Mouse (Mus musculus): Measurements from ENCODE around the gene Usp4.
"Not testable (repeated sequence)": the region's sequence is repeated elsewhere in the genome, so short reads cannot be mapped to it uniquely, and the experiment has no call there.

Usp4 gene

DNA sequence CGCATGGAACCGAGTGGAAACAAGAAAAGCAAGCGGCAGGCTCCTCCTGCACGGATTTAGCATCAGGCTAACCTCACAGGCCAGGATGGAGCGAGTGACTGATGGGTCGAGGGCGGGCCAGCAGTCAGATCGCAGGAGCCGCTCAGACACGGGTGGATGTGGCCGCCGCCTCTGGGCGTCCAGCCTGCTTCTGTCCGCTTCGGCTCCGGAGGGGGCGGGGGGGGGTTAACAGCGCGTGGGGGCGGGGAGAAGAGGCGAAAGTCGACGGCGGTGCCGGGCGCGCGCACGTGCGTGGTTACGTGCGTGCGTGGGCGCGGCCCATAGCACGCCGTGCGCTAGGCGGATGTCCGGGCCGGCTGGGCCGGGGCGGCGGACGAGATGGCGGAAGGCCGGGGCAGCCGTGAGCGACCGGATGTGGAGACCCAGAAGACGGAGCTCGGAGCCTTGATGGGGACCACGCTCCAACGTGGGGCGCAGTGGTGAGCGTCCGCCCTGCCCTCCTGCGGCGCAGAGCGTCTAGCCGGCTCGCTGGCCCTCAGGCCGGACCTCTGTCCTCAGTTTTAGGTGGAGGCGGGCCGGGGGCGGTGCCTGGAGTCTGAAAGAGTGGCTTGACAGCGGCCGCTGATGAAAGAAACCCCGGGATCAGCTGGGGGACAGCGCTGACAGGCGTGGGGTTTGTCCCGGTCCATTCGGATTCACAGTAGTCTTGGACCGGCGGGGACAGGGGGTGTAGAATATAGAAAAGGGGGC, at the start of gene Usp4:
Gene Usp4, plus strand, starts transcription at position 314 of the 750 bp plus-strand sequence.
- peak; percentile 74 to 85 for DNase-seq (ENCODE audit: low spot score in 2 of 2)

DNA sequence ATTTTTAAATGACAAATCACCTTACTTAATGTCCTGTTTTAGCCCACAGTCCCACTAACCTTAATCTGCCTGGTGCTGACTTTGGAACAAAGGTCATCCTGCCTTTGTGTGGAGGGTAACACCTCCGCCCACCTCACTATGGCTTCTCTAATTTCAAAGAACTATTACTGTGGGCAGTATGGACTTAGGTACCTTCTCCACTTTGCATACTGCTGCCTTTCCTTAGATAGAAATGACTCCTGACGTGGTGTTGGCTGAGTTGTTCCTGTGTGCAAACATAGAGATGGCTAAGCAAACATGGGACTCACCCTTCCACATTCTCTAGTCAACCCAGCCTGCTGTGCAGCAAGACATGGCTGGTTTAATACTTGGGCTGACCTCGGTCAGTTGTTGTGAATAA, 45.8 kb upstream of the Usp4 start:
- no peak for DNase-seq (ENCODE audit: low spot score in 2 of 2)

DNA sequence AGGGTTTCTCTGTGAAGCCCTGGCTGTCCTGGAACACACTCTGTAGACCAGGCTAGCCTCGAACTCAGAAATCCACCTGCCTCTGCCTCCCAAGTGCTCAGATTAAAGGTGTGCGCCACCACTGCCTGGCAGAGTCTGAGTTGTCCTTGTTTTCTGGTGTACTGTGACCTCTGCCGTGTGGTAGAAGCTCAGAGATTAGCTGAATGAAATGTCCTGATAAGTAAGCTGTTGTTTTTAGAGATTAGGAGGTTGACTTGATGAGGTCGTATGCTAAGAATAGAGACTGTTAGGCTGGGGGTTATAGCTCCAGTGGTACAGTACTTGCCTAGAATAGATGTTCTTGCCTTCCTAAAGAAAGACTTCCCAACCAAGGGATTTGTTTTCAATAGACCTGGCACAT, 42.9 kb upstream of the Usp4 start:
- DNase-seq (ENCODE audit: low spot score in 2 of 2) = no peak

DNA sequence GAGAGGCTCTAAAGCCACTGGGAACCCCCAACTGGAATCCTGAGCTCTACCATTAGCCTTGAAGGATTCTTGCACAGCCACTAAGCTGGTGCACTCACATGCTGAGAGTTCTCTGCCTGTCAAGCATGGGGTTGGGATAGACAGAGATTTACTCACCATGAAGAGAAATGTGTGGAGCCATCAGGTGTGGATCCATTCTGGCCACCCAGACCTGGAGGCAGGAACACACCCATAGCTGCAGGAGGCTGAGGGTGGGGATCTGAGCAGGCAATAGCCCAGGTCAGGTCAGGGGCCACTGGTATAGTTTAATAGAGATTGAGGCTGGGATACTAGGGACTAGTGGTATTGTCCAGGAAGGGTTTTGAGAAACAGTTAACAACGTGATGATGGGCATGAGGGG, 42.5 kb upstream of the Usp4 start:
- DNase-seq (ENCODE audit: low spot score in 2 of 2) = no peak

DNA sequence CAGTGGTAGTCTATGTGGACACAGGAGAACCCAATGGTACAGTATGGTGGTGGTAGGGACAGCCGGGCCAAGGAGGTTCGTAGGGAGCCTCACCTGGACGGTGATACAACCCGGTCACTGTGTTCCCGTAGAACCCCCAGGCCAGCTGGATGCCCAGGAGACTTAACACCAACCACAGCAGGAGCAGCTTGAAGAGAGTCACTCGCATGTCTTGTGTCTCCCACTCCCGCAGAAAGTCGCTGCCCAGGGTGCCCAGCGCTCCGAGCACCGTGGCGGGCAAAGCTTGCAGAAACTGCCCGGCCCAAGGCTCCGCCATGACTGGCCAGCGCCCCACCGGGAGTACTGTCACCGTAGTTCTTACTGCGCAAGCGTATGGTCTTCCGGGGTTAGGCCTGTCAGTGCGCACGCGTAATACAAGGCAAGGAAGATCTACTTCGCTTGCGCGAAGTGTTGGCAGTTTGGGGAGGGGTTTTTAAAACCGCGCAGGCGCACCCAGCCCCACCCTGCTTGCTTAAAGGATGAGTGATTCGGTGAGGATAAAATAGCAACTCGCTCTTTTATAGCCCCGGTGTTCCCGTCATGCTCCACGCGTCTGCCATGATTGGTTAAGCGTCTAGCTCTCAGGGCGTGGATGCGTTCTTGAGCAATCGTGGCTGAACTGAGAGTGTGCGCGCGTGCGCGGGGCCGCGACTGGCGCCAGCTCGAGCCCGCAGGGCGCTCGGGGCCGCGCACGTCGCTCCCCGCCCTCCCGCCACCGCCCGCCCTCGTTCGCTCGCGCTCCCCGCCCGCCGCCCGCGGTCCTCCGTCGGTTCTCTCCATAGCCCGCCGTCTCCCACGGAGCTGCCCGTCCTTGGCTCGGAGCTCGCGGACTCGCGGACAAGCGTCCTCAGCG, 41.8 kb upstream of the Usp4 start, which contains the start of the genes Rhoa and Tcta:
Gene Rhoa, plus strand, starts transcription at position 501 of the 892 bp plus-strand sequence.
Gene Tcta, minus strand, starts transcription at position 532 of the 892 bp plus-strand sequence.
- peak; percentile 100 for DNase-seq (ENCODE audit: low spot score in 2 of 2)

DNA sequence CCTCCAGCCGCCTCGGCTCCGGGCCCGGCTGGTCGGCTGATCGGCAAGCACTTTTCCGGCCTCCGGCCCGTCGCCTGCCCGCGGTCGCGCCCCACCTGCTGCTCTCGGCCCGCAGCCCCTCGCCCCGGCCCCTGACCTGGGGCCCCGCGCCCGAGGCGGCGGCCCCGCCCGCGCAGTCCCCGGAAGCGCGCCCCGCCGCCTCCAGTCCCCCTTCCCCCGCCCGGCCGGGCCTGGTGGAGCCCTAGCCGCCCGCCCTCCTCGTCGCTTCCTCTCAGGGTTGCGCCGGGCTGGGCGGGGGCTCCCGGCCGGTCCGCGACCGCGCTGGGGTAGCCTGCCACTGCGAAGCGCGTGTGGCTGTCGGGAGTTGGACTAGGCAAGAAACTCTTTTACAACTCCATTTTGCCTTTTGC, 41.1 kb upstream of the Usp4 start:
- DNase-seq (ENCODE audit: low spot score in 2 of 2) = no peak

GRCm38 (mm10) chr9:108307021-108307807, 40.4 kb upstream of the Usp4 start:
- no peak for DNase-seq (ENCODE audit: low spot score in 2 of 2)

- no peak for DNase-seq (ENCODE audit: low spot score in 2 of 2)
These were observed 39.5 kb upstream of the Usp4 start for GRCm38 (mm10) chr9:108308141-108308540.

DNA sequence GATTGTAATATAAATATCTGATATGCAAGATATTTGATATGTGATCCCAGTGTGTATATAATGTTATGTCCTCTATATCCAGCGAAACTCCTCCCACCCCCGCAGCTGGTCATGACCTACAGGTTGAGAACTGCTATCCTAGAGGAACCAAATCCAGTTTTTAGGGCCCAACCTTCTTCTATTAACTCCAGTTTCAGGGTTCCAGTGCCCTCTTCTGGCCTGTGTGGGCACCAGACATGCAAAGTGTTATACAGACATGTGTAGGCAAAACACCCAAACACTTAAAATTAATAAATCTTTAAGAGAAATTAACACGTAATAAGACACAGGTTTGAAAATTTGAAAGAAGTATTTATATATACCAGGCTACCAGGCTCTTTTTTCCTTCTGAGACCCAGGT, 30.1 kb upstream of the Usp4 start:
- no peak for DNase-seq (ENCODE audit: low spot score in 2 of 2)

DNA sequence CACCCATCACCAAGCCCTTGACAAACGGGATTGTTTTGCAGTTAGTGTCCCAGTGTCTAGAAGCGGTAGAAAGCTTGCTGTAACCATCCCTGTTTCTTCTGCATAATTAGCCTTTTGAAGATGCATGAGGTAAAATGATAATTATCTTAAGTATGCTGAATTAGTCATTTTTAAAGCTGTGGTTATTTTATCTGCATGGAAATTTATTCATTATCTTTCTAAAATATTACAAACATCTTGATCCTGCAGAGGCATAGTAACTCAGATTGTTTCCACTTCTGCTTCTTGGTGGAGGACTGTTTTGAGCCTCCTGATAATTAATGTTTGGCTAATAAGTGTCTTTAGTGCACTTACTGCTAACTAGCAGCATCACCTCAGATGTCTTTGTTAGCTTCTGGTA, 29.2 kb upstream of the Usp4 start:
- DNase-seq (ENCODE audit: low spot score in 2 of 2) = no peak

- not testable (repeated sequence) for DNase-seq (ENCODE audit: low spot score in 2 of 2)
These were observed 25.6 kb upstream of the Usp4 start for GRCm38 (mm10) chr9:108322054-108322453.

DNA sequence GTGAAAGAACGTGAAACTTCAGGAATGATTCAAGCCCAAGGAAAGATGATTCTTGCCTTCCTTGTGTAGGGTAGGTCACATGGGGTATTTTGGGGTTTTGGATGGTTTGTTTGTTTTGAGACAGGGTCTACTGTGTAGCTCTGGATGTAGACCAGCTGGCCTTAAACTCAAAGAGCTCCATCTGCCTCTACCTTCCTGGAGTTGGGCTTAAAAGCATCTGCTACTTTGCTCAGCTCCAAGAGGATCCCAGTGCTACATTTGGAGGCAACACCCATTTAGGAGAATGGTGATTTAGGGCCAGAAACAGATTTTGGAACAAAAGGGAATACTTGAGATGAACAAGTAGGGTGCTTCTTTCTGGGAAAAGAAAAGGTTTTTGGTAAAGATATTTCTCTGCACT, 22.9 kb upstream of the Usp4 start:
- DNase-seq (ENCODE audit: low spot score in 2 of 2) = no peak

DNA sequence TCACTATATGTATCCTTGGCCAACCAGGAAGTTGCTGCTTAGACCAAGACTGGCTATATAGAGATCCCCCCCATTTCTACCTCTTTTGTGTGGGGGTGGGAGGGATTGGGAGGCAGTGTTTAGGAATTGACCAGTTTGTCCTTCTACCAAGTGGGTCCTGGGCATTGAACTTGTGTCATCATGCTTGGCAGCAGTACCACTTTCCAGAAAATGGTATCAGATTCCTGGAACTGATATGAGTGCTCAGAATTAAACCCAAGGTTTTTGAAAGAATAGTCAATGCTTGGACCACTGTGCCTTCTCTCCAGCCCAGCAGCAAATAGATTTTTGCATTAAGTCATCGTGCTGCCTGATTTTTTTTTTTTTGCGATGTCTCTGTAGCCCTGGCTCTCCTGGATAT, 21.8 kb upstream of the Usp4 start:
- DNase-seq (ENCODE audit: low spot score in 2 of 2) = no peak

DNA sequence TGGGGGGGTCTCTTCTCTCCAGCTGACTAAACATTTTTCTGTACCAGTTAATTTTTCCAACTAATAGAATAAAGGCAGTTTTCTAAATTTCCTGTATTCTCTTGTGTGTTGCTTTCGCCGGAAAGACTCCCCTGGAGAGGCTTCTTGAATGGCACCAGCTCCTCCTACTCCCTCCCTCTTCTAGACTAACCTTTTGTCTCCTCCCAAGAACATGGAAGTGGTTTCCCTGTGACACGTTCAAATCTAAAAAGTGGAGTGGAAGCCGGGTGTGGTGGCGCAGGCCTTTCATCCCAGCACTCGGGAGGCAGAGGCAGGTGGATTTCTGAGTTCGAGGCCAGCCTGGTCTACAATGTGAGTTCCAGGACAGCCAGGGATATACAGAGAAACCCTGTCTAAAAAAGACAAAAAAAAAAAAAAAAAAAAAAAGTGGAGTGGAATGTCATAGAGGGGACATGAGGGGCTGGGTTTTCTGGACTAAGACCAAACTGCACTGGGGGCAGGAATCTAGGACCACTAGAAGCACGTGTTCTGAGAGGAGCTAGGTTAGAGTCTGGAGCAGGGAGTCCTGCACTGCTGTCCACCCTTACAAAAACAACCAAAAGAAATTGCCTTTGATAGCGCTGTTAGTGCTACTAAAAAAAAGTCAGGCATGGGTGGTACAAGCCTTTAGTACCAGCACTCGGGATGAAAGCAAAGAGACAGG, 9.7 kb upstream of the Usp4 start:
- no peak for DNase-seq (ENCODE audit: low spot score in 2 of 2)

GRCm38 (mm10) chr9:108338551-108338885, 9.1 kb upstream of the Usp4 start:
- no peak for DNase-seq (ENCODE audit: low spot score in 2 of 2)

GRCm38 (mm10) chr9:108338886-108339781, 8.5 kb upstream of the Usp4 start, which contains the start of gene Gpx1:
Gene Gpx1 (plus strand): TSS chr9:108338903.
- DNase-seq (ENCODE audit: low spot score in 2 of 2) = peak; percentile 74 to 86

DNA sequence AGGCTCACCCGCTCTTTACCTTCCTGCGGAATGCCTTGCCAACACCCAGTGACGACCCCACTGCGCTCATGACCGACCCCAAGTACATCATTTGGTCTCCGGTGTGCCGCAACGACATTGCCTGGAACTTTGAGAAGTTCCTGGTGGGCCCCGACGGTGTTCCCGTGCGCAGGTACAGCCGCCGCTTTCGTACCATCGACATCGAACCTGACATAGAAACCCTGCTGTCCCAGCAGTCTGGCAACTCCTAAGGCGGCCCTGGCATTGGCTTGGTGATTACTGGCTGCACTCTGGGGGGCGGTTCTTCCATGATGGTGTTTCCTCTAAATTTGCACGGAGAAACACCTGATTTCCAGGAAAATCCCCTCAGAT, 7.8 kb upstream of the Usp4 start:
- no peak for DNase-seq (ENCODE audit: low spot score in 2 of 2)

- DNase-seq (ENCODE audit: low spot score in 2 of 2) = peak in 1 of 2 experiments; percentile 24
These were observed 7.2 kb upstream of the Usp4 start for GRCm38 (mm10) chr9:108340258-108341138.

GRCm38 (mm10) chr9:108341139-108341475, 6.5 kb upstream of the Usp4 start:
- no peak for DNase-seq (ENCODE audit: low spot score in 2 of 2)

- DNase-seq (ENCODE audit: low spot score in 2 of 2) = no peak
These were observed 5.9 kb upstream of the Usp4 start for GRCm38 (mm10) chr9:108341801-108342200.

Data from left cerebral cortex, adult 9 months (tissue).